Mouse (Mus musculus): Measurements from ENCODE around the gene Smpd3. TPM values are rescaled to one million over a fixed set of nuclear protein-coding genes. Genes with fewer than 3 reads are reported as not detected.

The Smpd3 gene
- polyA plus RNA-seq, 1 experiment from 2014 or later, result 1.0 TPM

GRCm38 (mm10) chr8:106280154-106280553 is 57.6 kb downstream of the Smpd3 start:
- H3K9ac ChIP-seq (replicated peaks; ENCODE audit: low read length), result no peak overlapping the region
- H3K36me3 ChIP-seq (ENCODE audit: insufficient read depth, low read length), result no peaks in the 10 kb centered on the region
- H3K4me3 ChIP-seq (ENCODE audit: low read length), result no peak overlapping the region
- no peaks in the 10 kb centered on the region for H3K9me3 ChIP-seq (ENCODE audit: low read length)
- H3K27me3 ChIP-seq (ENCODE audit: insufficient read depth, low read length), result no peaks in the 10 kb centered on the region
- no peak overlapping the region for H3K27ac ChIP-seq (ENCODE audit: low read length)
- no peak for ATAC-seq (ENCODE audit: low FRiP score, low TSS enrichment)
- 27% methylated on average over 5 of the region's 5 CpGs for WGBS
- no peak overlapping the region for H3K4me2 ChIP-seq (replicated peaks; ENCODE audit: low read depth, low read length)
- no peaks in the 10 kb centered on the region for H3K4me1 ChIP-seq (ENCODE audit: insufficient read depth, low read length)

GRCm38 (mm10) chr8:106278367-106279042 is 59.3 kb downstream of the Smpd3 start:
- Histone ChIP-seq H3K9me3 (ENCODE audit: low read length) (no peaks in the 10 kb centered on the region), H3K4me2 (replicated peaks; ENCODE audit: low read depth, low read length) (no peak overlapping the region), H3K36me3 (ENCODE audit: insufficient read depth, low read length) (no peaks in the 10 kb centered on the region), H3K4me3 (ENCODE audit: low read length) (no peak overlapping the region), H3K27ac (ENCODE audit: low read length) (no peak overlapping the region), H3K9ac (replicated peaks; ENCODE audit: low read length) (no peak overlapping the region), H3K27me3 (ENCODE audit: insufficient read depth, low read length) (no peaks in the 10 kb centered on the region), H3K4me1 (ENCODE audit: insufficient read depth, low read length) (no peaks in the 10 kb centered on the region)
- 85% methylated on average over 11 of the region's 11 CpGs for WGBS
- ATAC-seq (ENCODE audit: low FRiP score, low TSS enrichment), result no peak

GRCm38 (mm10) chr8:106276709-106277317 is 61.0 kb downstream of the Smpd3 start:
- no peak for ATAC-seq (ENCODE audit: low FRiP score, low TSS enrichment)

GRCm38 (mm10) chr8:106273468-106273867 is 64.3 kb downstream of the Smpd3 start:
- WGBS, result 78% methylated on average over 3 of the region's 3 CpGs
- no peaks in the 10 kb centered on the region for H3K4me1 ChIP-seq (ENCODE audit: insufficient read depth, low read length)
- no peak for ATAC-seq (ENCODE audit: low FRiP score, low TSS enrichment)

More at GRCm38 (mm10) chr8:106276709-106277317, 61.0 kb downstream of the Smpd3 start:
- no peaks in the 10 kb centered on the region for H3K27me3 ChIP-seq (ENCODE audit: insufficient read depth, low read length)
- no peaks in the 10 kb centered on the region for H3K36me3 ChIP-seq (ENCODE audit: insufficient read depth, low read length)
- no peaks in the 10 kb centered on the region for H3K4me1 ChIP-seq (ENCODE audit: insufficient read depth, low read length)
- H3K27ac ChIP-seq (ENCODE audit: low read length), result no peak overlapping the region
- no peak overlapping the region for H3K4me3 ChIP-seq (ENCODE audit: low read length)
- H3K4me2 ChIP-seq (replicated peaks; ENCODE audit: low read depth, low read length), result no peak overlapping the region
- no peaks in the 10 kb centered on the region for H3K9me3 ChIP-seq (ENCODE audit: low read length)
- H3K9ac ChIP-seq (replicated peaks; ENCODE audit: low read length), result no peak overlapping the region
- WGBS, result 89% methylated on average over 5 of the region's 5 CpGs

GRCm38 (mm10) chr8:106271378-106271777 is 66.4 kb downstream of the Smpd3 start:
- no peaks in the 10 kb centered on the region for H3K4me1 ChIP-seq (ENCODE audit: insufficient read depth, low read length)
- no peak overlapping the region for H3K27ac ChIP-seq (ENCODE audit: low read length)
- H3K36me3 ChIP-seq (ENCODE audit: insufficient read depth, low read length), result no peaks in the 10 kb centered on the region
- no peak for ATAC-seq (ENCODE audit: low FRiP score, low TSS enrichment)
- H3K9me3 ChIP-seq (ENCODE audit: low read length), result no peaks in the 10 kb centered on the region
- no peak overlapping the region for H3K4me3 ChIP-seq (ENCODE audit: low read length)
- H3K4me2 ChIP-seq (replicated peaks; ENCODE audit: low read depth, low read length), result no peak overlapping the region
- H3K27me3 ChIP-seq (ENCODE audit: insufficient read depth, low read length), result no peaks in the 10 kb centered on the region
- H3K9ac ChIP-seq (replicated peaks; ENCODE audit: low read length), result no peak overlapping the region
- WGBS, result 77% methylated on average over 4 of the region's 4 CpGs

More at GRCm38 (mm10) chr8:106273468-106273867, 64.3 kb downstream of the Smpd3 start:
- Histone ChIP-seq H3K27me3 (ENCODE audit: insufficient read depth, low read length) (no peaks in the 10 kb centered on the region), H3K4me3 (ENCODE audit: low read length) (no peak overlapping the region), H3K9me3 (ENCODE audit: low read length) (no peaks in the 10 kb centered on the region), H3K36me3 (ENCODE audit: insufficient read depth, low read length) (no peaks in the 10 kb centered on the region), H3K9ac (replicated peaks; ENCODE audit: low read length) (no peak overlapping the region), H3K4me2 (replicated peaks; ENCODE audit: low read depth, low read length) (no peak overlapping the region), H3K27ac (ENCODE audit: low read length) (no peak overlapping the region)

- Histone ChIP-seq H3K9me3 (ENCODE audit: low read length) (no peaks in the 10 kb centered on the region), H3K4me3 (ENCODE audit: low read length) (no peak overlapping the region), H3K9ac (replicated peaks; ENCODE audit: low read length) (no peak overlapping the region), H3K4me2 (replicated peaks; ENCODE audit: low read depth, low read length) (no peak overlapping the region), H3K4me1 (ENCODE audit: insufficient read depth, low read length) (no peaks in the 10 kb centered on the region), H3K36me3 (ENCODE audit: insufficient read depth, low read length) (no peaks in the 10 kb centered on the region), H3K27ac (ENCODE audit: low read length) (no peak overlapping the region), H3K27me3 (ENCODE audit: insufficient read depth, low read length) (no peaks in the 10 kb centered on the region)
- ATAC-seq (ENCODE audit: low FRiP score, low TSS enrichment), result no peak
- WGBS, result 30% methylated on average over 5 of the region's 5 CpGs
Observed at GRCm38 (mm10) chr8:106270804-106271203, 67.0 kb downstream of the Smpd3 start.

GRCm38 (mm10) chr8:106268710-106269346 is 69.0 kb downstream of the Smpd3 start:
- 54% methylated on average over 5 of the region's 5 CpGs for WGBS
- H3K27me3 ChIP-seq (ENCODE audit: insufficient read depth, low read length), result no peaks in the 10 kb centered on the region
- no peak overlapping the region for H3K4me3 ChIP-seq (ENCODE audit: low read length)
- H3K4me1 ChIP-seq (ENCODE audit: insufficient read depth, low read length), result no peaks in the 10 kb centered on the region
- H3K4me2 ChIP-seq (replicated peaks; ENCODE audit: low read depth, low read length), result no peak overlapping the region
- ATAC-seq (ENCODE audit: low FRiP score, low TSS enrichment), result no peak
- no peak overlapping the region for H3K27ac ChIP-seq (ENCODE audit: low read length)
- no peak overlapping the region for H3K9ac ChIP-seq (replicated peaks; ENCODE audit: low read length)
- H3K36me3 ChIP-seq (ENCODE audit: insufficient read depth, low read length), result no peaks in the 10 kb centered on the region
- no peaks in the 10 kb centered on the region for H3K9me3 ChIP-seq (ENCODE audit: low read length)

- Histone ChIP-seq H3K4me2 (replicated peaks; ENCODE audit: low read depth, low read length) (no peak overlapping the region), H3K27ac (ENCODE audit: low read length) (no peak overlapping the region), H3K4me3 (ENCODE audit: low read length) (no peak overlapping the region), H3K9ac (replicated peaks; ENCODE audit: low read length) (no peak overlapping the region), H3K9me3 (ENCODE audit: low read length) (no peaks in the 10 kb centered on the region), H3K36me3 (ENCODE audit: insufficient read depth, low read length) (no peaks in the 10 kb centered on the region), H3K27me3 (ENCODE audit: insufficient read depth, low read length) (no peaks in the 10 kb centered on the region), H3K4me1 (ENCODE audit: insufficient read depth, low read length) (no peaks in the 10 kb centered on the region)
- WGBS, result 82% methylated on average over 17 of the region's 17 CpGs
- no peak for ATAC-seq (ENCODE audit: low FRiP score, low TSS enrichment)
Observed at GRCm38 (mm10) chr8:106265398-106265797, 72.4 kb downstream of the Smpd3 start.

- 91% methylated on average over 4 of the region's 4 CpGs for WGBS
- Histone ChIP-seq H3K9me3 (ENCODE audit: low read length) (no peaks in the 10 kb centered on the region), H3K9ac (replicated peaks; ENCODE audit: low read length) (no peak overlapping the region), H3K4me1 (ENCODE audit: insufficient read depth, low read length) (no peaks in the 10 kb centered on the region), H3K27ac (ENCODE audit: low read length) (no peak overlapping the region), H3K27me3 (ENCODE audit: insufficient read depth, low read length) (no peaks in the 10 kb centered on the region), H3K4me2 (replicated peaks; ENCODE audit: low read depth, low read length) (no peak overlapping the region), H3K36me3 (ENCODE audit: insufficient read depth, low read length) (no peaks in the 10 kb centered on the region), H3K4me3 (ENCODE audit: low read length) (no peak overlapping the region)
- no peak for ATAC-seq (ENCODE audit: low FRiP score, low TSS enrichment)
Observed at GRCm38 (mm10) chr8:106263928-106264327, 73.9 kb downstream of the Smpd3 start.

GRCm38 (mm10) chr8:106262343-106262742 is 75.4 kb downstream of the Smpd3 start:
- H3K27ac ChIP-seq (ENCODE audit: low read length), result no peak overlapping the region
- no peaks in the 10 kb centered on the region; the same call in 1 of the 2 replicates for H3K36me3 ChIP-seq (ENCODE audit: insufficient read depth, low read length)
- H3K4me2 ChIP-seq (replicated peaks; ENCODE audit: low read depth, low read length), result no peak overlapping the region
- H3K4me1 ChIP-seq (ENCODE audit: insufficient read depth, low read length), result no peaks in the 10 kb centered on the region
- no peaks in the 10 kb centered on the region for H3K27me3 ChIP-seq (ENCODE audit: insufficient read depth, low read length)
- H3K4me3 ChIP-seq (ENCODE audit: low read length), result no peak overlapping the region
- no peaks in the 10 kb centered on the region for H3K9me3 ChIP-seq (ENCODE audit: low read length)
- no peak overlapping the region for H3K9ac ChIP-seq (replicated peaks; ENCODE audit: low read length)
- no peak for ATAC-seq (ENCODE audit: low FRiP score, low TSS enrichment)
- WGBS, result 45% methylated on average over 5 of the region's 5 CpGs

Data from kidney, embryonic 16.5 days (tissue).